Mouse (Mus musculus): ENCODE data around the gene Acadm. TPM values are rescaled to one million over a fixed set of nuclear protein-coding genes. Genes with fewer than 3 reads are reported as not detected.

Acadm gene
- polyA plus RNA-seq, 2 experiments, result 42.1 to 57.0 TPM

- Histone ChIP-seq H3K4me2 (ENCODE audit: low read depth) (no peak overlapping the region), H3K36me3 (replicated peaks; ENCODE audit: control insufficient read depth, insufficient read depth, low read depth) (peaks cover 34% of the 10 kb centered on the region), H3K27me3 (ENCODE audit: control insufficient read depth, insufficient read depth, low read length) (no peaks in the 10 kb centered on the region), H3K4me1 (replicated peaks; ENCODE audit: control insufficient read depth in 2 of 2, insufficient read depth in 2 of 2, low read length in 1 of 2) (peaks cover 9% of the 10 kb centered on the region in 2 experiments), H3K4me3 (ENCODE audit: insufficient read depth in 1 of 2, low read depth in 2 of 2, low read length in 2 of 2) (no peak overlapping the region), H3K9ac (replicated peaks) (no peak overlapping the region), H3K9me3 (ENCODE audit: control insufficient read depth, low read length) (no peaks in the 10 kb centered on the region), H3K27ac (no peak overlapping the region)
- TF ChIP-seq EP300 (IDR thresholded peaks at IDR 0.05; ENCODE audit: low read depth) (no peak), CTCF (IDR thresholded peaks at IDR 0.05; ENCODE audit: low read depth) (no peak)
- DNase-seq (ENCODE audit: low read depth in 3 of 3, low spot score in 3 of 3) (no peak), ATAC-seq (ENCODE audit: insufficient read depth) (no peak)
- WGBS (ENCODE audit: insufficient replicate concordance), result 68% methylated on average over 1 of the region's 1 CpGs
Observed at GRCm38 (mm10) chr3:153901904-153902303, 42.5 kb downstream of the Acadm start.

GRCm38 (mm10) chr3:153897216-153897615, 47.2 kb downstream of the Acadm start:
- H3K36me3 ChIP-seq (replicated peaks; ENCODE audit: control insufficient read depth, insufficient read depth, low read depth), result no peaks in the 10 kb centered on the region
- TF ChIP-seq EP300 (IDR thresholded peaks at IDR 0.05; ENCODE audit: low read depth), result no peak
- no peak for TF ChIP-seq CTCF (IDR thresholded peaks at IDR 0.05; ENCODE audit: low read depth)
- no peak overlapping the region for H3K4me3 ChIP-seq (ENCODE audit: insufficient read depth in 1 of 2, low read depth in 2 of 2, low read length in 2 of 2)
- H3K27ac ChIP-seq, result no peak overlapping the region
- H3K9ac ChIP-seq (replicated peaks), result no peak overlapping the region
- no peaks in the 10 kb centered on the region for H3K27me3 ChIP-seq (ENCODE audit: control insufficient read depth, insufficient read depth, low read length)
- no peak for ATAC-seq (ENCODE audit: insufficient read depth)
- no peak for DNase-seq (ENCODE audit: low read depth in 3 of 3, low spot score in 3 of 3)
- peaks cover 6 to 9% of the 10 kb centered on the region in 2 experiments for H3K4me1 ChIP-seq (replicated peaks; ENCODE audit: control insufficient read depth in 2 of 2, insufficient read depth in 2 of 2, low read length in 1 of 2)
- no peak overlapping the region for H3K4me2 ChIP-seq (ENCODE audit: low read depth)
- no peaks in the 10 kb centered on the region for H3K9me3 ChIP-seq (ENCODE audit: control insufficient read depth, low read length)
- 12% methylated on average over 6 of the region's 6 CpGs for WGBS (ENCODE audit: insufficient replicate concordance)

GRCm38 (mm10) chr3:153895454-153895853, 49.0 kb downstream of the Acadm start:
- no peak overlapping the region for H3K4me3 ChIP-seq (ENCODE audit: insufficient read depth in 1 of 2, low read depth in 2 of 2, low read length in 2 of 2)
- WGBS (ENCODE audit: insufficient replicate concordance), result 29% methylated on average over 3 of the region's 3 CpGs
- H3K9ac ChIP-seq (replicated peaks), result no peak overlapping the region
- no peaks in the 10 kb centered on the region for H3K9me3 ChIP-seq (ENCODE audit: control insufficient read depth, low read length)
- DNase-seq (ENCODE audit: low read depth in 3 of 3, low spot score in 3 of 3) (no peak), ATAC-seq (ENCODE audit: insufficient read depth) (no peak)
- H3K27me3 ChIP-seq (ENCODE audit: control insufficient read depth, insufficient read depth, low read length), result no peaks in the 10 kb centered on the region
- H3K27ac ChIP-seq, result no peak overlapping the region
- peaks cover 2 to 4% of the 10 kb centered on the region in 2 experiments; a peak in 3 of 4 replicates for H3K4me1 ChIP-seq (replicated peaks; ENCODE audit: control insufficient read depth in 2 of 2, insufficient read depth in 2 of 2, low read length in 1 of 2)
- H3K36me3 ChIP-seq (replicated peaks; ENCODE audit: control insufficient read depth, insufficient read depth, low read depth), result no peaks in the 10 kb centered on the region
- no peak for TF ChIP-seq EP300 (IDR thresholded peaks at IDR 0.05; ENCODE audit: low read depth)
- no peak for TF ChIP-seq CTCF (IDR thresholded peaks at IDR 0.05; ENCODE audit: low read depth)
- H3K4me2 ChIP-seq (ENCODE audit: low read depth), result no peak overlapping the region

- no peak for TF ChIP-seq EP300 (IDR thresholded peaks at IDR 0.05; ENCODE audit: low read depth)
- TF ChIP-seq CTCF (IDR thresholded peaks at IDR 0.05; ENCODE audit: low read depth), result no peak
Observed at GRCm38 (mm10) chr3:153889188-153889781, 55.1 kb downstream of the Acadm start.

GRCm38 (mm10) chr3:153888141-153888540, 56.3 kb downstream of the Acadm start:
- no peak for TF ChIP-seq CTCF (IDR thresholded peaks at IDR 0.05; ENCODE audit: low read depth)
- TF ChIP-seq EP300 (IDR thresholded peaks at IDR 0.05; ENCODE audit: low read depth), result no peak
- 21% methylated on average over 6 of the region's 6 CpGs for WGBS (ENCODE audit: insufficient replicate concordance)
- Histone ChIP-seq H3K27me3 (ENCODE audit: control insufficient read depth, insufficient read depth, low read length) (no peaks in the 10 kb centered on the region), H3K4me2 (ENCODE audit: low read depth) (peak overlapping the region; percentile 13), H3K27ac (no peak overlapping the region), H3K4me1 (replicated peaks; ENCODE audit: control insufficient read depth in 2 of 2, insufficient read depth in 2 of 2, low read length in 1 of 2) (peaks cover 16 to 17% of the 10 kb centered on the region in 2 experiments), H3K9me3 (ENCODE audit: control insufficient read depth, low read length) (no peaks in the 10 kb centered on the region), H3K4me3 (ENCODE audit: insufficient read depth in 1 of 2, low read depth in 2 of 2, low read length in 2 of 2) (no peak overlapping the region), H3K36me3 (replicated peaks; ENCODE audit: control insufficient read depth, insufficient read depth, low read depth) (no peaks in the 10 kb centered on the region), H3K9ac (replicated peaks) (no peak overlapping the region)
- DNase-seq (ENCODE audit: low read depth in 3 of 3, low spot score in 3 of 3) (no peak), ATAC-seq (ENCODE audit: insufficient read depth) (peak; percentile 88)

More at GRCm38 (mm10) chr3:153889188-153889781, 55.1 kb downstream of the Acadm start:
- Histone ChIP-seq H3K27ac (no peak overlapping the region), H3K4me2 (ENCODE audit: low read depth) (no peak overlapping the region), H3K9ac (replicated peaks) (no peak overlapping the region), H3K4me3 (ENCODE audit: insufficient read depth in 1 of 2, low read depth in 2 of 2, low read length in 2 of 2) (no peak overlapping the region), H3K9me3 (ENCODE audit: control insufficient read depth, low read length) (no peaks in the 10 kb centered on the region), H3K4me1 (replicated peaks; ENCODE audit: control insufficient read depth in 2 of 2, insufficient read depth in 2 of 2, low read length in 1 of 2) (peaks cover 16 to 21% of the 10 kb centered on the region in 2 experiments), H3K36me3 (replicated peaks; ENCODE audit: control insufficient read depth, insufficient read depth, low read depth) (no peaks in the 10 kb centered on the region), H3K27me3 (ENCODE audit: control insufficient read depth, insufficient read depth, low read length) (no peaks in the 10 kb centered on the region)
- WGBS (ENCODE audit: insufficient replicate concordance), result 42% methylated on average over 7 of the region's 8 CpGs
- DNase-seq (ENCODE audit: low read depth in 3 of 3, low spot score in 3 of 3) (no peak), ATAC-seq (ENCODE audit: insufficient read depth) (no peak)

Measured in liver, embryonic 14.5 days (tissue).